Mouse (Mus musculus) CH12.LX (cell line): ENCODE data around the gene Dusp10. TPM values are rescaled to one million over a fixed set of nuclear protein-coding genes. Genes with fewer than 3 reads are reported as not detected.

ENCODE experiments used
- DNase-seq: peaks from one replicate; pipeline ENCODE4 v3.0.0-alpha.2; 2013; ENCODE audit errors: extremely low read depth
- H3K27ac ChIP-seq: 2 replicates; pipeline ENCODE4 v1.5.1; 2012; ENCODE audit warnings: low read depth, mild to moderate bottlenecking, control low read depth, moderate library complexity; ENCODE audit not compliant: insufficient read depth
- H3K27me3 ChIP-seq: replicated peaks from 2 replicates; pipeline ENCODE3; 2012; ENCODE audit warnings: inconsistent platforms
- H3K36me3 ChIP-seq, 2 experiments: replicated peaks in 1 of 2; 2 replicates each; pipeline versions ENCODE3 to v1.6.1; 2012; ENCODE audit warnings: inconsistent platforms in 1 of 2, low read length in 1 of 2, mild to moderate bottlenecking in 1 of 2, mixed read lengths in 1 of 2, moderate library complexity in 1 of 2; ENCODE audit not compliant: control insufficient read depth in 1 of 2, insufficient read depth in 1 of 2
- H3K4me1 ChIP-seq, 2 experiments: 2 replicates each; pipeline ENCODE4 v1.6.1; 2012; ENCODE audit warnings: inconsistent platforms in 1 of 2, moderate library complexity in 1 of 2; ENCODE audit not compliant: insufficient read depth in 2 of 2, control insufficient read depth in 1 of 2
- H3K4me2 ChIP-seq: 2 replicates; pipeline ENCODE4 v1.6.1; 2012; ENCODE audit warnings: low read depth, mild to moderate bottlenecking, control low read depth; ENCODE audit not compliant: poor library complexity, insufficient read depth, severe bottlenecking
- H3K4me3 ChIP-seq, 3 experiments: fragments of 150-350 bp in 1 of 3; sonication (generic) in 1 of 3; replicated peaks in 1 of 3; 2 replicates each; pipeline versions ENCODE3 to v1.5.1; 2011 to 2012; ENCODE audit warnings: low read depth in 2 of 3, low read length in 2 of 3, mild to moderate bottlenecking in 2 of 3, moderate library complexity in 2 of 3, control low read depth in 1 of 3, improper control_type of control experiment in 1 of 3, inconsistent platforms in 1 of 3, mixed read lengths in 1 of 3; ENCODE audit not compliant: poor library complexity in 1 of 3
- H3K79me2 ChIP-seq: replicated peaks from 2 replicates; pipeline ENCODE4 v1.6.1; 2012; ENCODE audit warnings: mild to moderate bottlenecking, moderate library complexity; ENCODE audit not compliant: control insufficient read depth, poor library complexity, insufficient read depth, severe bottlenecking; ENCODE audit errors: extremely low read depth
- H3K9ac ChIP-seq: 2 replicates; pipeline ENCODE4 v1.6.1; 2012; ENCODE audit warnings: low read depth, mild to moderate bottlenecking, control low read depth, moderate library complexity; ENCODE audit not compliant: insufficient read depth
- H3K9me3 ChIP-seq: replicated peaks from 2 replicates; pipeline ENCODE3; 2012; ENCODE audit warnings: low read length, inconsistent platforms, mixed read lengths
- BHLHE40 ChIP-seq: IDR thresholded peaks from 2 replicates; pipeline ENCODE4 v1.6.1; 2011; ENCODE audit warnings: mild to moderate bottlenecking, low read depth, low read length, improper control_type of control experiment
- CHD1 ChIP-seq: IDR thresholded peaks from 2 replicates; pipeline ENCODE4 v1.6.1; 2012; ENCODE audit warnings: low read depth, low read length, improper control_type of control experiment, inconsistent platforms
- CHD2 ChIP-seq: IDR thresholded peaks from 2 replicates; pipeline ENCODE4 v1.6.1; 2011; ENCODE audit warnings: low read length, improper control_type of control experiment
- CTCF ChIP-seq, 2 experiments: IDR thresholded peaks in 1 of 2; conservative IDR thresholded peaks in 1 of 2; 2 replicates each; pipeline ENCODE4 v1.5.1; 2011 to 2012; ENCODE audit warnings: low read depth in 2 of 2, low read length in 2 of 2, improper control_type of control experiment in 1 of 2, inconsistent platforms in 1 of 2, mild to moderate bottlenecking in 1 of 2, moderate library complexity in 1 of 2
- E2F4 ChIP-seq: IDR thresholded peaks from 2 replicates; pipeline ENCODE4 v1.6.1; 2011; ENCODE audit warnings: low read depth, low read length, improper control_type of control experiment; ENCODE audit not compliant: insufficient replicate concordance
- ELF1 ChIP-seq: IDR thresholded peaks from 2 replicates; pipeline ENCODE4 v1.6.1; 2014; ENCODE audit warnings: low read depth, mild to moderate bottlenecking, inconsistent platforms, low read length, improper control_type of control experiment
- EP300 ChIP-seq: IDR thresholded peaks from 2 replicates; pipeline ENCODE4 v1.6.1; 2011; ENCODE audit warnings: low read length, improper control_type of control experiment
- ETS1 ChIP-seq: conservative IDR thresholded peaks from 2 replicates; pipeline ENCODE4 v1.6.1; 2012; ENCODE audit warnings: low read depth, mild to moderate bottlenecking, inconsistent platforms, low read length, improper control_type of control experiment, moderate library complexity
- GABPA ChIP-seq: IDR thresholded peaks from 2 replicates; pipeline ENCODE4 v1.6.1; 2012; ENCODE audit warnings: low read depth, low read length, improper control_type of control experiment, inconsistent platforms; ENCODE audit not compliant: insufficient replicate concordance
- HCFC1 ChIP-seq: IDR thresholded peaks from 2 replicates; pipeline ENCODE4 v1.6.1; 2012; ENCODE audit warnings: low read depth, mild to moderate bottlenecking, inconsistent platforms, low read length, improper control_type of control experiment
- IRF4 ChIP-seq: IDR thresholded peaks from 2 replicates; pipeline ENCODE4 v1.6.1; 2014; ENCODE audit warnings: low read depth, mild to moderate bottlenecking, inconsistent platforms, low read length, improper control_type of control experiment
- JUN ChIP-seq: IDR thresholded peaks from 2 replicates; pipeline ENCODE4 v1.6.1; 2011; ENCODE audit warnings: low read depth, mild to moderate bottlenecking, low read length, improper control_type of control experiment, moderate library complexity; ENCODE audit not compliant: insufficient read depth
- JUND ChIP-seq: conservative IDR thresholded peaks from 2 replicates; pipeline ENCODE4 v1.6.1; 2011; ENCODE audit warnings: low read depth, low read length, improper control_type of control experiment
- KAT2A ChIP-seq: IDR thresholded peaks from 2 replicates; pipeline ENCODE4 v1.6.1; 2012; ENCODE audit warnings: low read length, improper control_type of control experiment, inconsistent platforms; ENCODE audit not compliant: insufficient replicate concordance
- MAFK ChIP-seq: IDR thresholded peaks from 2 replicates; pipeline ENCODE4 v1.6.1; 2011; ENCODE audit warnings: low read length, improper control_type of control experiment; ENCODE audit not compliant: insufficient replicate concordance
- MAX ChIP-seq: IDR thresholded peaks from 2 replicates; pipeline ENCODE4 v1.6.1; 2011; ENCODE audit warnings: low read length, improper control_type of control experiment
- MAZ ChIP-seq: IDR thresholded peaks from 2 replicates; pipeline ENCODE4 v1.6.1; 2012; ENCODE audit warnings: low read depth, mild to moderate bottlenecking, inconsistent platforms, low read length, improper control_type of control experiment, moderate library complexity
- MEF2A ChIP-seq: IDR thresholded peaks from 2 replicates; pipeline ENCODE4 v1.6.1; 2014; ENCODE audit warnings: low read depth, mild to moderate bottlenecking, inconsistent platforms, low read length, improper control_type of control experiment, borderline replicate concordance
- MXI1 ChIP-seq: IDR thresholded peaks from 2 replicates; pipeline ENCODE4 v1.6.1; 2011; ENCODE audit warnings: mild to moderate bottlenecking, low read depth, low read length, improper control_type of control experiment
- MYC ChIP-seq: IDR thresholded peaks from 2 replicates; pipeline ENCODE4 v1.6.1; 2011; ENCODE audit warnings: low read depth, mild to moderate bottlenecking, improper control_type of control experiment, low read length
- NELFE ChIP-seq: IDR thresholded peaks from 2 replicates; pipeline ENCODE4 v1.6.1; 2011; ENCODE audit warnings: low read depth, low read length, improper control_type of control experiment
- NRF1 ChIP-seq: IDR thresholded peaks from 2 replicates; pipeline ENCODE4 v1.6.1; 2014; ENCODE audit warnings: low read depth, mild to moderate bottlenecking, inconsistent platforms, low read length, improper control_type of control experiment, moderate library complexity
- PAX5 ChIP-seq: IDR thresholded peaks from 2 replicates; pipeline ENCODE4 v1.6.1; 2012; ENCODE audit warnings: low read length, inconsistent platforms, mixed read lengths
- POLR2A ChIP-seq: IDR thresholded peaks from 2 replicates; pipeline ENCODE4 v1.6.1; 2011; ENCODE audit warnings: low read depth, mild to moderate bottlenecking, improper control_type of control experiment, low read length
- POLR2AphosphoS2 ChIP-seq: IDR thresholded peaks from 2 replicates; pipeline ENCODE4 v1.6.1; 2011; ENCODE audit warnings: low read depth, low read length, improper control_type of control experiment
- RAD21 ChIP-seq: IDR thresholded peaks from 2 replicates; pipeline ENCODE4 v1.6.1; 2011; ENCODE audit warnings: low read depth, mild to moderate bottlenecking, low read length, improper control_type of control experiment, moderate library complexity
- RCOR1 ChIP-seq: conservative IDR thresholded peaks from 2 replicates; pipeline ENCODE4 v1.6.1; 2012; ENCODE audit warnings: low read depth, mild to moderate bottlenecking, inconsistent platforms, low read length, improper control_type of control experiment
- SIN3A ChIP-seq: IDR thresholded peaks from 2 replicates; pipeline ENCODE4 v1.6.1; 2012; ENCODE audit warnings: low read length, improper control_type of control experiment, inconsistent platforms
- SMC3 ChIP-seq: IDR thresholded peaks from 2 replicates; pipeline ENCODE4 v1.6.1; 2011; ENCODE audit warnings: low read depth, low read length, improper control_type of control experiment
- TBP ChIP-seq: conservative IDR thresholded peaks from 2 replicates; pipeline ENCODE4 v1.6.1; 2011; ENCODE audit warnings: low read depth, low read length, improper control_type of control experiment
- TCF12 ChIP-seq: IDR thresholded peaks from 2 replicates; pipeline ENCODE4 v1.6.1; 2014; ENCODE audit warnings: low read depth, mild to moderate bottlenecking, inconsistent platforms, low read length, improper control_type of control experiment
- UBTF ChIP-seq: IDR thresholded peaks from 2 replicates; pipeline ENCODE4 v1.6.1; 2012; ENCODE audit warnings: low read depth, mild to moderate bottlenecking, inconsistent platforms, low read length, improper control_type of control experiment, moderate library complexity
- USF1 ChIP-seq: IDR thresholded peaks from 2 replicates; pipeline ENCODE4 v1.6.1; 2014; ENCODE audit warnings: low read depth, mild to moderate bottlenecking, inconsistent platforms, low read length, improper control_type of control experiment
- USF2 ChIP-seq: conservative IDR thresholded peaks from 2 replicates; pipeline ENCODE4 v1.6.1; 2011; ENCODE audit warnings: low read depth, low read length, improper control_type of control experiment
- ZC3H11A ChIP-seq: IDR thresholded peaks from 2 replicates; pipeline ENCODE4 v1.6.1; 2012; ENCODE audit warnings: low read depth, mild to moderate bottlenecking, inconsistent platforms, low read length, improper control_type of control experiment
- ZKSCAN1 ChIP-seq: IDR thresholded peaks from 2 replicates; pipeline ENCODE4 v1.6.1; 2012; ENCODE audit warnings: low read depth, inconsistent platforms, low read length, improper control_type of control experiment, borderline replicate concordance
- ZMIZ1 ChIP-seq: IDR thresholded peaks from 2 replicates; pipeline ENCODE4 v1.6.1; 2012; ENCODE audit warnings: low read depth, mild to moderate bottlenecking, inconsistent platforms, low read length, improper control_type of control experiment
- ZNF384 ChIP-seq: IDR thresholded peaks from 2 replicates; pipeline ENCODE4 v1.6.1; 2012; ENCODE audit warnings: low read depth, low read length, improper control_type of control experiment, inconsistent platforms
- dilution Hi-C: fragments of 300-500 bp; cut with MboI; formaldehyde crosslinking; loops from 2 replicates; pipeline ENCODE4 v1.14.3; 2020; ENCODE audit warnings: low sequenced_read_pairs; ENCODE audit not compliant: extremely low pct_unique_long_range_greater_than_20kb, extremely low pct_ligation_motif_present
- in situ Hi-C: fragments of 300-500 bp; cut with MboI; formaldehyde crosslinking; loops from 3 replicates; pipeline ENCODE4 v1.14.3; 2019; ENCODE audit warnings: low sequenced_read_pairs, low pct_ligation_motif_present, low pct_unique_long_range_greater_than_20kb, mixed read lengths
- polyA plus RNA-seq: library from polyadenylated mRNA; unstranded; fragments of >175 nt; gene quantifications from 2 replicates; pipeline ENCODE4 v1.2.1, GENCODE M21; 2012; ENCODE audit warnings: low read depth; ENCODE audit not compliant: insufficient read length
- total RNA-seq, 2 experiments: library from RNA; depleted of rRNA; stranded (reverse); fragments of 300-350 nt in 1 of 2; fragments of >200 nt in 1 of 2; gene quantifications; 2 replicates each; pipeline ENCODE4 v1.2.3; 2012 to 2014

The Dusp10 gene
- total and polyA plus RNA-seq, 3 experiments: 2.8 to 16.1 (median 14.2) TPM

GRCm38 (mm10) chr1:184034011-184034557, 21.0 kb downstream of the Dusp10 start, which contains the start of gene 1700056E22Rik:
TSS of gene 1700056E22Rik (minus strand) at chr1:184034301.
- dilution Hi-C loops: no loop called here
- Histone ChIP-seq H3K9ac (peak within 1 kb of the TSS; percentile 65), H3K4me1 (peaks cover 0 to 41% of the 10 kb centered on the region in 2 experiments; a peak in 2 of 4 replicates), H3K27me3 (no peaks in the 10 kb centered on the region), H3K4me2 (peak within 1 kb of the TSS; percentile 84), H3K4me3 (peak within 1 kb of the TSS; percentile 64 to 89 (median 68)), H3K27ac (peak within 1 kb of the TSS; percentile 1; the same call in 1 of the 2 replicates), H3K79me2 (no peaks in the 10 kb centered on the region), H3K36me3 (peaks cover 0 to 28% of the 10 kb centered on the region in 2 experiments), H3K9me3 (no peaks in the 10 kb centered on the region)
- in situ Hi-C loops: loop anchor here (25.0 kb wide), 2 partner anchors 203 to 372 kb away; no protein-coding TSS in a partner anchor
- TF ChIP-seq KAT2A: no peak
- TF ChIP-seq RAD21: peak; percentile 19
- TF ChIP-seq UBTF: no peak
- TF ChIP-seq ZMIZ1: no peak; the same call in 1 of the 2 replicates
- TF ChIP-seq JUN: peak; percentile 77
- peak; percentile 86 for TF ChIP-seq CHD2
- no peak for TF ChIP-seq HCFC1
- TF ChIP-seq E2F4: 0 out of 2 replicates have a peak, but pooled peaks have one; percentile 15
- no peak for TF ChIP-seq USF1
- TF ChIP-seq TCF12: peak; percentile 64; the same call in 1 of the 2 replicates
- TF ChIP-seq POLR2AphosphoS2: no peak
- peak; percentile 67; the same call in 1 of the 2 replicates for TF ChIP-seq NELFE
- 0 out of 2 replicates have a peak, but pooled peaks have one; percentile 51 for TF ChIP-seq CHD1
- TF ChIP-seq ZC3H11A: no peak
- TF ChIP-seq POLR2A: peak; percentile 62
- TF ChIP-seq MAX: peak; percentile 39; the same call in 1 of the 2 replicates
- peak; percentile 23; the same call in 1 of the 2 replicates for TF ChIP-seq JUND
- TF ChIP-seq NRF1: peak; percentile 66; the same call in 1 of the 2 replicates
- peak; percentile 58 for TF ChIP-seq SIN3A
- TF ChIP-seq ELF1: no peak
- TF ChIP-seq ZNF384: no peak
- TF ChIP-seq EP300: no peak
- TF ChIP-seq MYC: no peak
- 0 out of 2 replicates have a peak, but pooled peaks have one; percentile 13 for TF ChIP-seq MAZ
- no peak for TF ChIP-seq ZKSCAN1
- TF ChIP-seq MAFK: no peak
- TF ChIP-seq MEF2A: no peak
- TF ChIP-seq SMC3: peak; percentile 23; the same call in 1 of the 2 replicates
- TF ChIP-seq TBP: peak; percentile 69; the same call in 1 of the 2 replicates
- peak in 1 of 2 experiments; percentile 43; a peak in 2 of 4 replicates for TF ChIP-seq CTCF (conservative IDR thresholded peaks at IDR 0.05 in 1 of 2, IDR thresholded peaks at IDR 0.05 in 1 of 2; ENCODE audit: low read depth in 2 of 2, low read length in 2 of 2)
- TF ChIP-seq USF2: no peak
- TF ChIP-seq BHLHE40: 0 out of 2 replicates have a peak, but pooled peaks have one; percentile 10
- no peak for TF ChIP-seq RCOR1
- peak; percentile 32; the same call in 1 of the 2 replicates for TF ChIP-seq ETS1
- TF ChIP-seq PAX5: no peak
- no peak for TF ChIP-seq GABPA
- TF ChIP-seq MXI1: peak; percentile 43; the same call in 1 of the 2 replicates
- peak; percentile 32; the same call in 1 of the 2 replicates for TF ChIP-seq IRF4
- DNase-seq: peak; percentile 99
